Mouse (Mus musculus) urinary bladder, postnatal 36 days (tissue): ENCODE data around the gene Hist2h2aa2.
"Not testable (repeated sequence)": the region's sequence is repeated elsewhere in the genome, so short reads cannot be mapped to it uniquely, and the experiment has no call there.

Experiments
- DNase-seq, 2 experiments: peaks; one replicate each; pipeline ENCODE4 v3.0.0; 2022; ENCODE audit warnings: low spot score in 2 of 2, mixed read lengths in 1 of 2

The Hist2h2aa2 gene

DNA sequence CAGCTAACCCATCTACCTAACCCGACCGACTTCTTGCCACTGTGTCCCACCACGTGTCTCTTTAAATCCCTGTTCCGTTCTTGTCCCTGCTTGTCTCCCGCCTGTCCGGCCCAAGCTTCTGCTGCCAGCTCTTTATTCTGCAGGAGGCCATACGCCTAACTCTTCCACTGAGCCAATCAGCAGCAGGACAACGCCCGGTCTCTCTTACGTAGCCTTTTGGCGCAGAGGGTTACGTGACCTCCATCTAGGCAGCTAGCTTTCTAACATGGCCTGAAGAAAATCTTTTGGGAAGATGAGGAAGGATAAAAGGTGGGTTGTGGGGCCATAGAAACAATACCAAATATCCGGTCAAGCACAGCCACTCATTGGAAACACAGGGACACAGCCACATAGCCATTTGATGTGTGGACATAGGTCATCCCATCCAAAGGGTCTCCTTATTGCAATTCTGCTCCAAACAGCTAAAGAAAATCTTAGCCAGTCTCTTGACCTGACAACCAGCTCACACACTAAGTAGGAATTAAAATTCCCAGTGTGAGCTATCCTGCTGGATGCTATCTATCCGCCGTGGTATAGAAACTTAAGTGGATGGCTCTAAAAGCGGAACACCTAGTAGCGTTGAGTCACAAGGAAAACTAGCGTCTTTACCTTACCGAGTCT, 22.3 kb upstream of the Hist2h2aa2 start:
- DNase-seq = peak; percentile 80 to 90

DNA sequence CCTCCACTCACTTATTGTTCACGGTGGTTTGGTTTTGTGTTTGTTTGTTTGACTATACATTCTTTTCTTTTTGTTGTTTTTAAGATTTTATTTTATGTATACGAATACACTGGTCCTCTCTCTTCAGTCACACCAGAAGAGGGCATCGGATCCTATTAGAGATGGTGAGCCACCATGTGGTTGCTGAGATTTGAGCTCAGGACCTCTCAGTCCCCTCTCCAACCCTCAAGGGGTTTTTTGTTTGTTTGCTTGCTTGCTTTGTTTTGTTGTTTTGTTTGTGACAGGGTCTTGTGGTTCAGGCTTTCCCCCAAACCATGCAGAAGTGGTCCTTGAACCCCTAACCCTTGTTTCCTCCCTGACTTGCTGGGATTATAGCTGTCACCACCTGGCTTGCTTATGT, 21.5 kb upstream of the Hist2h2aa2 start:
- DNase-seq = no peak

DNA sequence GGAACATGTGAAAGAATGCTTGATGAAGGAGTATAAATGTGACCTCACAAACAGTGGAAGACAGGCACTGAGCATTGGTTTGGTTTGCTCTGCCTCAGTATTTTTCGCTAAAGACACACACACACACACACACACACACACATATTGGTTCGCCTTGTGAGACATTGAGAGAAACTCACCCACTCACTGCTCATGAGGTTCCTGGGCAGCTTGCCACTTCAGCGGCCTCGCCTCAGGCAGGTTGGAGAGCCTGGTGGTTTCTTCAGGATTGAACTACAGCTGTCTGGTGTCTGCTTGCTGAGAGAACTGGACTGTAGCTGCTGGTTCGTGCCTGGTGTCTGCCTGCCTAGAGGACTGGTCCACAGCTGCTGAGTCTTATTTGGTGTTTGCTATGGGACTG, 20.1 kb upstream of the Hist2h2aa2 start:
- DNase-seq = no peak

DNA sequence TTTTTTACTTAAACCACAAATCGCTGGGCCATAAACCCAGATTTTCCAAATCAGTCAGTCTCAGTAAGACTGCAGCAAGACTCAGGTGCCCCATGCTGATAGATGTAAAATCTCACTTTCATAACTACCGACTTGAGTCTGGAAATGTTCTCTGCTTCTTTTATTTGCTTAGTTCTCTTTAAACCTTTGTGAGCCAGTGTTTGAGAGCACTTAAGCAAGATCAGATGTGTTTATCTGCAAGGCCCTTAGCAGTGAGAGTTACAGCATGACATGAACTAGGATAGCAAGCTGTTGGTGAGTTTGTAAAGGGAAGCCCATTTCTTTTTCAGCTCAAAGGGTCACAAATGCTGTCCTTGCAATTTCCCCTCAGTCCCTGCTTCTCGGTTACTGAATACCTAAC, 17.1 kb upstream of the Hist2h2aa2 start:
- DNase-seq = no peak

DNA sequence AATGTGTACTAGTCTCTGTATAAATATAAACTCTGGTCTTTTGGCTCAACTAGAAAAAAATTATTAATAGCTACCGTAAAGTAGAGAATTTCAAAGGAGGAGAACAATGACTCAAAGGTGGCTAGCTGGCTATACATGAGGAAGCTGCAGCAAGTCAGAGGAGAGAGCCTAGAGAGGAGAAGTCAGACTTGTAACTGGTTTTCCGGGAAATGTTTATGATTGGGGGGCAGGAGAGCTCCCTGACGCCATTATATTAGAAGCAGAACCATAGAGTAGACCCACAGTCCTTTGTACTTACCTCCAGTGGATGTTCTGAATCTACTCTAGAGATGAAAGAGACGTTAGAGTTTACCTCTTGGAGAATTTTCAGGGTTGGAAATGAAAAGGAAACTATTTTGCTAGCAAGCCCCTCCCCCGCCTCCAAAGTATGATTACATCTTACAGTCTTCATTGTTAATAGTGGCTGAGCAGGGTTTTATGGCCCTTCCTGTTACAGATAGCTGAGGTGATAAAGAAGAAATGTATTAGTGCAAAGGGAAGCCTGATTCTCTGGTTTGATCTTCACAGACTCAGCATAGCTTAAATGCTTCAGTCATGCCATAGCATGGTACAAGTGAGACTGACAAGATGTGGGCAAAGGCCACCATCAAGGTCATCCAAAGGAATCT, 16.0 kb upstream of the Hist2h2aa2 start:
- no peak for DNase-seq

DNA sequence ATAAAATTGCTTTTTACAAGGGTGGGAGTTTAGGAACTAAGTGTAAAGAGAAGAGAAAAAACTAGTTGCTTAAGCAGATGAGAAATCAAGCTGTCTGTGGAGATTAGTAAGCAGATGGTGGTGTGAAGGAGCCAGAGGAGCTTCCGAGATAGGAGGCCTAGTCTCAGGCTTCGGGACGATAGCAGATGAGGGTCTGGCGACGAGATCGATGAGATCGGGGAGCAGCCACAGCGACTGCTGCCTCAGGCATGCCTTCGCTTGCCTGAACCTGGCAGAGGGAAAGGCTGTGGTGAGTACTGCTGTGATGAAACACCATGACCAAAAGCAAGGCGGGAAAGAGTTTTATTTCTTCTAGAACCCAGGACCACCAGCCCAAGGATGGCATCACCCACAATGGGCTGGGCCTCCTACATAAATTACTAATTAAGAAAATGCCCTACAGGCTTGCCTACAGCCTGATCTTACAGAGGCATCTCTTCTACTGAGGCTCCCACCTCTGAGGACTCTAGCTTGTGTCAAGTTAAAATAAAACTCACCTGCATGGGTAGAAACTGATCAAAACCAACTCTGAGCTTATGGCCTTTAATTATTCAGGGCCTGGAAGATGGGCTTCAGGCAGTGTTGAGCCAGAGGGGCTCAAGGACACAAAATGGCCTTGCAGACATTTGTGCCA, 14.7 kb upstream of the Hist2h2aa2 start:
- peak; percentile 43 to 49 for DNase-seq

DNA sequence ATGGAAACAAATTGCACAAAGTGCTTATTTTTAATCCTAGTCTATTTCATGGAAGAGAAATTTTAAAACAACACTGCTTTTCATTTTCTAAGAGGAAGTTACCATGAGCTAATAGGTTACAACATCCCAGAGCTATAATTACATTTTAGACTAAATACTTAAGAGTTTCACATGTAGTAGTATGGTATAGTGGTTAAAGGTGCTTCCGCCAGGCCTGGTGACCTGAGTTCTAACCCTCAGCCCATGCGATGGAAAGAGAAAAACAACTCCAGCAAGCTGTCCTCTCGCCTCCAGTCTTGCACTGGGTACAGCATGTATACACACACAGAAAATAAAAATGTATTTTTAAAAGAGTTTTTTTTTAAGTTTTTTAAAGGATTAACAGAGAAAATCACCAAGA, 11.7 kb upstream of the Hist2h2aa2 start:
- DNase-seq = no peak

DNA sequence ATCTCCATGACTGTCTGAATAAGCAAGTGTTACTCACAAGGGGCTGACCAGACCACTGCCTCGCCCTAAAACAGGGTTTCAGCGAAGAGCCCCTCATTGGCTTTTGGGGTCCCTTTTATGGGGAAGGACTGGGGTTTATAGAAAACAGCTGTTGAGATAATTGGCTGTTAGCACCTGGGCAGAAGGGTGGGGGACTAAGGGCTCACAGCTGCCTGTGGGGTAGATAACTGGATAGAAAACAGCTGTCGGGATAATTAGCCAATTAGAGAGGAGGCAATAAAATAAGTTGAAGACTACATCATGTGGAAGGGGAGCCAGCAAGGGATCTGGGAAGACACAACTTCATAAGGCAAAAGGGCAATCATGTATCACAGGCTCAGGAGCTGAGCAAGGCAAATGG, 10.8 kb upstream of the Hist2h2aa2 start:
- DNase-seq = no peak

DNA sequence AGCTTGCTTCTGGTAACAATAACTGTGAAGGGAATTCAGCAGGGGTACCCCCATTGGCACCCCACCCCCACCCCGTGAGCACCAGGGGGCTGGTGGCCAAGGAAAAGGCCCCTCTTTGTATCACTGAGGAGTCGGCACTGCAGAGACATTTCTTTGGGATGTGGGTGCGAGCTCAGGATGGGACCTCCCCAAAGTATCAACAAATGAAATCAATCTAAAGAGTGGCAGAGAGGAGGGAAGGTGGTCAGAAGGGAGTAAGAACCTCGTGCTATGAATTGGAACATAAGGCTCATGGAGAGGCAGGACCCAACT, 8.9 kb upstream of the Hist2h2aa2 start:
- no peak for DNase-seq

DNA sequence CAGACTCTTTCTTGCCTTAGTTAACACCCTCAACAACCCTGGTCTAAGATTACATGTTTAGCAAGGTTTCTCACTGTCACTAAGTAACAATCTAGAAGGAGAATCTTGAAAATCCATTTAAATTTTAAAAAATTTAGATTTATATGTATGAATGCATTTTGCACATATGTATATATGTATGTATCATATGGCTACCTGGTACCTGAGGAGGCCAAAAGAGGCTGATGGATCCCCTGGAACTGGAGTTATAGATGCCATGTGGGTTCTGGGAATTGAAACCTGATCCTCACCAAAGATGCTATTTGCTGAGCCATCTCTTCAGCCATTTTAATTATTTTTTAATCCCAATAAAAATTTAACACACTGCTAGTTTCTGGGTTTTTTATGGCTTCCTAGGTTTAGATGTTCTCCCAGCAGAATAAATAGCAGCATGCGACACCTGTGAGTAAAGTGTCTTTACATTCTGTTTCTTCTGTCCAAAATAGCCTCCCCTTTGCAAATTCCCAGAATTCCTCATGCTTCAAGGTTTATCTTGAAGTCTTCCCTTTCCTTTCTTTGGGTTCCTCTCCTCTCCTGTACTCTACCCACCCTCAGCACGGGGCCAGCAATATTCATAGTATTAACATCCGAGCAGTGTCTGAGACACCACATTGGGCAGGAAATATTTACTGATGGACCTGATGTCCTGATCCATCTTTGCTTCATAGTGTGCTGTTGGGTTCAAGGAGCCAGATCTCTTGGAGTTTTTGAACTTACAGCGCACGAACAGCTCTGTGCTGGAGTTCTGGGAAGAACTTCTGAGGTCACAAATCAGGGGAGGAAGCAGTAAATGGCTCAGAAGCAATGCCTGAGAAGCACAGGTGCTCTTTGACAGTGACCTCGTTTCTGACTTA, 8.3 kb upstream of the Hist2h2aa2 start:
- no peak for DNase-seq

DNA sequence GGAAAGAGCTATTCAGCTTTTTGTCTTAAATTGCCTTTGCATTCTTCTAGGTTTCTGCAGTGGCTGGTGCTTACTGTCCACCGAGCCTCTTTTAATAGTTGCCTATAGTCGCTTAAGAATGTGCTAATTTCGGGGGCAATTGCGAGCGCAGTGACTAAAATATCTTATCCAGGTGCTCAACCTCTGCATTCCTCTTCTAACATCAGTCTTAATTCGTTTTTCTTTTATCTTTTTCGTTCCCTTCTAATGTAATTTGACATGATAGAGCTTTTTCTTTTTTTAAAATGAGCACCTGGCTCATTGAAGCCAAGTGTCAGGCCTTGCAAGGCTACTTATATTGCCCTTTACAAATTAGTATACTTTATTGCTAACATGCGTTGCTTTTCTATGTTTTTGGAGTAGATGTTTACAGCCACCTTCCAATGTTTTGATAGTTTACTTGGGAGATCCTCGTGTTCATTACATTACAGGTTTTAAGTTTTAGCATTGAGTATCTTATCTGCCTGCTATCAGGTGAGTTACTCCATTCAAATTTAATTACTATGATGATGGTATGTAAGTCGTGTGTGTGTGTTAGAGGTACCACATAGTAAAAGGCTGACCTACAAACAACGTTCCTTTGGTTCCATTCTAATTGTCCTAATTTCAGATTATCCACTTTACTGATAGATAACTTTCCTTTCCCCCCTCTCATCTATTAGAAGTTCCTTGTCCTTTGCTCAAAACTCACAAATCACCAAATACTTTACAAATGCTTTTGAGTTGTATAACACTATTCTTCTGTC, 7.5 kb upstream of the Hist2h2aa2 start:
- no peak for DNase-seq

DNA sequence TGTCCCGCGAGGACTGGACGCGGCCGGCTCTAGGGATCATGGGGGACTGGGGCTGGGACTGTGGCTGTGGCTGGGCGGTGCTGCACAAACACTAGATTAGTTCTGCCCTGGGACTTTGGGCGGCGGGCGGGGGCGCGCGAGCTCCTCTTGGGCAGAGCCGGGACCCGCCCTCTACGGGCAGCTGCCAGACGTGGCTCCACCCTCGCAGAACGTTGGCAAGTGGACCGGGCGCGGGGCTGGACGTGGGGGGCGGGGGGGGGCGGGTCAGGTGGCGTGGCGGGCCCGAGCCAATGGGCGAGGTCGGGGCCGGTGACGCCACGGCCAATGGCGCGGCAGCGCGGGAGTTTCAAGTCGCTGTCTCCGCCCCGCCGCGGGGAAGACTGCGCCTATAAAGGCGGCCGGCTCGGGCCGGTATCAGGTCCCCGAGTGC, 6.4 kb upstream of the Hist2h2aa2 start, which contains the start of gene Hist2h3c1:
Hist2h3c1 (plus strand) TSS at position 259 of the 430 bp plus-strand sequence.
- DNase-seq = not testable (repeated sequence)

DNA sequence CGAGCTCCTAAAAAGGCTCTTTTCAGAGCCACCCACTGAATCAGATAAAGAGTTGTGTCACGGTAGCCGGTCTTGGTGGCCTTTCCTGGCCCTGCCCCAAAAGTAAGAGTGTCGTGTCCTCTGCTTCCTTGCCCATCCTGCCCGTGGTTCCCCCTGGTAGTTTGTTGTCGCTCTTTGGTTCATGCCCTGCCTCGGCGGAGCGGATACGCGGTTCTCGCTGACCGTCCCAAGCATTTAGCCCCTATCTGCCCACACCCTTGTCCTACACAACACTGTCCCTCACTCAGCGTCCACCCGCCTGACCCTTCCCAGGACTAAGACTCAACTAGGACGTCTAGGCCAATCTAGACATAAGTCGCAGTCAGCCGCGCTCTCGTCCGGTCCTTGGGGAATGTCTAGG, 5.9 kb upstream of the Hist2h2aa2 start:
- DNase-seq = not testable (repeated sequence)

DNA sequence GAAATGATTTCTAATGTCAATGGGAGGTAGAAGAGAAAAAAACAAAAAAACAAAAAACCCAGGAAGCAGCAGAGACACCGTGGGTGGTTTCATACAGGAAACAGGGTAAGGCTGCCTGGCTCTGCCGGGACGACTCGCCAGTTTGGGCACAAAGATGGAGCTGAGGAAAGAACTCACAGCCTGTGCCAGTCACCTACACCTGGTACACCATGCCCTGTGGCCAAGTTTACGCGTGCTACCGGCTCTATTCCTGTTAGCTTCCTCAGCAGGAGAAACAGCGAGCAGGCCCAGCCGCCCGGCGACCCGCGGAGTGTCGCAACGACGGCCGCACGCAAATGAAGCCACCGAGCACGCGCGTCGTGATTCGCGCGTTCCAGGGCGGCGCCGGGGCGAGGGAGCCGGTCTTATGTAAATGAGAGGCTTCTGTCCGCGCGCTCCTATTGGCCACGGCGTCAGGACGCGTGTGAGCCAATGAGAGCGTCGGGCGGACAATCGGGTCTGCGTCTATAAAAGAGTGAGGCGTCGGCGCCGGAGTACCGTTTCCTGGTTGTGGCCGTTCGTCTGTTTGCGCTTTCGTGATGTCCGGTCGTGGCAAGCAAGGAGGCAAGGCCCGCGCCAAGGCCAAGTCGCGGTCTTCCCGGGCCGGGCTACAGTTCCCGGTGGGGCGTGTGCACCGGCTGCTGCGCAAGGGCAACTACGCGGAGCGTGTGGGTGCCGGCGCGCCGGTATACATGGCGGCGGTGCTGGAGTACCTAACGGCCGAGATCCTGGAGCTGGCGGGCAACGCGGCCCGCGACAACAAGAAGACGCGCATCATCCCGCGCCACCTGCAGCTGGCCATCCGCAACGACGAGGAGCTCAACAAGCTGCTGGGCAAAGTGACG, 5.2 kb upstream of the Hist2h2aa2 start, which contains the start of gene Hist2h2aa1:
Hist2h2aa1 (plus strand) TSS at position 495 of the 884 bp plus-strand sequence.
- peak; percentile 77 to 88 for DNase-seq

DNA sequence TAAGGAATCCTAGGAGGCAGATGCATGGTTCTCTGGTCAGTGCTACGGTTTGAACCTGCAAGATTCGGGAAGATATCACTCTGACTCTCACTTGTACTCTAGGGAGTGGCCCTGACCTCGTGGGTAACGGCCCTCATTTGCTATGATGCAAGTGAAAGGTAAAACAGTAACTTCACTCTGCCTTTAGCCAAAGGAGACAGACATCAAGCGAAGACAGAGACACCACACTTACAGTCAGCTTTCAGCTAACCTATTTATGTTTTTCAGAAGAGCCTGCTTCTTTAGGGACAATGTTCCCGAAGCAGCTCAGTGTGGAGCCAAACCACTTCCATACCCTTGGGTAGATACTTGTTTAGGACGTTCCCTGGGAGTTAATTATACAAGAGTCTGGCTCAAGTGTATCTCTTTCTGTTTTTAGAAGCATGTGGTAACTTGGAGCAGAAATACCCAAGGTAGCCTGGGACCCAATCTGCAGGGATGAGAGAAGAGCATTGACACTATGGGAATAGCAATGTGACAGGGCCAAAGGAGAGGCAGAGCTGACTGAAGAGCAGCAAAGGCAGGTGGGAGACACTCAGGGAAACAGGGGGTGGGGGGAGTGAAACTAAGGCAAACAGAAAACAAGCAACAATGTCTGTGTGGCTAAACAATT, 4.0 kb upstream of the Hist2h2aa2 start:
- DNase-seq = no peak

DNA sequence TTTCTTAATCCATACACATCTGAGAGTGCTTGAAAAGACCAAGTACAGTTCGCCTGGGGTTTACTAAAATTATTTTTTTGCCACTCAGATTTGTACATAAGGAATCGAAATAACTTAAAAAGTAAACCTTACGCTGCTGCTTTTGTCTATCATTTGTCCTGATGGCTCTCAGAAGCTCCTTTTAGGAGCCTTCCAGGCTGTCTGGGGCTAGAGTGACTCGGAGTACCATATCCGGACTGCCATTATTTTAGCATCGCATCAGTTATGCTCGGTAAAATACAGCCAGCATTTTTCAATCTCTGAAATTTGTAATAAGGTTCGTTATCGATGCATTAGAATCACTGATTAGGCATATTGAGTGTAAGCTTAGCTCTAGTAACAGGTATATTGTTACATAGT, 722 bp upstream of the Hist2h2aa2 start:
- no peak for DNase-seq

DNA sequence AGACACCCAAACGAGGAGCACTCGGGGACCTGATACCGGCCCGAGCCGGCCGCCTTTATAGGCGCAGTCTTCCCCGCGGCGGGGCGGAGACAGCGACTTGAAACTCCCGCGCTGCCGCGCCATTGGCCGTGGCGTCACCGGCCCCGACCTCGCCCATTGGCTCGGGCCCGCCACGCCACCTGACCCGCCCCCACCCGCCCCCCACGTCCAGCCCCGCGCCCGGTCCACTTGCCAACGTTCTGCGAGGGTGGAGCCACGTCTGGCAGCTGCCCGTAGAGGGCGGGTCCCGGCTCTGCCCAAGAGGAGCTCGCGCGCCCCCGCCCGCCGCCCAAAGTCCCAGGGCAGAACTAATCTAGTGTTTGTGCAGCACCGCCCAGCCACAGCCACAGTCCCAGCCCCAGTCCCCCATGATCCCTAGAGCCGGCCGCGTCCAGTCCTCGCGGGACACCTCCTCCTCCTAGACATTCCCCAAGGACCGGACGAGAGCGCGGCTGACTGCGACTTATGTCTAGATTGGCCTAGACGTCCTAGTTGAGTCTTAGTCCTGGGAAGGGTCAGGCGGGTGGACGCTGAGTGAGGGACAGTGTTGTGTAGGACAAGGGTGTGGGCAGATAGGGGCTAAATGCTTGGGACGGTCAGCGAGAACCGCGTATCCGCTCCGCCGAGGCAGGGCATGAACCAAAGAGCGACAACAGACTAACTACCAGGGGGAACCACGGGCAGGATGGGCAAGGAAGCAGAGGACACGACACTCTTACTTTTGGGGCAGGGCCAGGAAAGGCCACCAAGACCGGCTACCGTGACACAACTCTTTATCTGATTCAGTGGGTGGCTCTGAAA, 902 bp downstream of the Hist2h2aa2 start, which contains the start of gene Hist2h3c2:
Hist2h3c2 (minus strand) TSS at position 174 of the 840 bp plus-strand sequence.
- DNase-seq = peak in 1 of 2 experiments; percentile 43

DNA sequence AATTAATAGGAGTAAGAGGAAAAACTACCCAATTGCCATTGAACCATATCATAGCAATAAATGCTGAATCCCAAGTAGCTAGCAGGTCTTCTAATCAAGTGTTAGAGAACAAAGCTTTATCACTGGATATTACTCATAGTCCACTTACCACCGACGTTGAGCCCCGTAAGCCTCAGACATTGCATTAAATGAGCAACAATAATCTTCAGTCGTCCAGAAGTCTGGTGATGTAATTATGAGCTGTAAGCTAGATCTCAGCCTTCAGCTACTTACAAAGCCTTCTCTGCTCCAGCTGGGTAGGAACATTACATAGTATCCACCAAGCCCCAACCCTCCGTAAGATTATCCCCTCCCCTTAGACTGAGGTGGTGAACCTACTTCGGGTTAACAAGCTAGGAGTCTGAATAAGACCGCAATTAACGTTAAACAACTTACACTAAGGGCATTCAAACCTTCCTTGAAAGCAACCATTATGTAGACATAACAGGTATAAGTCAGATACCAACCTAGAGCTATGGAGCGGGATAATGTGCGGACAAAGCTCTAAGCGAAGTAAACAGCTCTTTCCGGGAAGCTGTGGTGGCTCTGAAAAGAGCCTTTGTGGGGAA, 2.1 kb downstream of the Hist2h2aa2 start:
- DNase-seq = no peak
